ENCODE assay signal across 10 mouse cellular contexts in genomic region chr5:107079920-107080319, GRCm38 (mm10).
DNase-seq lines count a peak whose midpoint lies in the region; ATAC-seq and TF ChIP-seq lines count a peak whose summit lies in the region.
"Had no signal": no experiment of that assay in that cellular context is flagged by ENCODE, and none has a peak within 500 bp of the region (broad histone marks: within the 10 kb centered on the region; RNA-seq: fewer than 3 reads in every experiment).

No protein-coding gene starts in this region.

- no peaks in the 10 kb centered on the region for H3K27me3 ChIP-seq in lung, embryonic 15.5 days
- no peaks in the 10 kb centered on the region for H3K27me3 ChIP-seq in Patski
- H3K27me3 ChIP-seq in limb, embryonic 10.5 days (ENCODE audit: low read depth, poor library complexity, severe bottlenecking), result no peaks in the 10 kb centered on the region
- no peaks in the 10 kb centered on the region; the same call in 1 of the 2 replicates for H3K27me3 ChIP-seq in forebrain, embryonic 10.5 days (ENCODE audit: poor library complexity, severe bottlenecking)

- H3K9ac ChIP-seq in lung, embryonic 15.5 days, result no peak overlapping the region
- H3K9ac ChIP-seq: hindbrain, embryonic 14.5 days had no signal

- H3K4me2 ChIP-seq in lung, embryonic 15.5 days, result no peak overlapping the region
- H3K4me2 ChIP-seq: hindbrain, embryonic 14.5 days had no signal

- peaks cover 38% of the 10 kb centered on the region for H3K4me1 ChIP-seq in lung, embryonic 15.5 days
- peaks cover 26% of the 10 kb centered on the region for H3K4me1 ChIP-seq in limb, embryonic 10.5 days
- H3K4me1 ChIP-seq in forebrain, embryonic 10.5 days, result peaks cover 23% of the 10 kb centered on the region

- peak overlapping the region; percentile 76 for H3K27ac ChIP-seq in lung, embryonic 15.5 days
- H3K27ac ChIP-seq in limb, embryonic 10.5 days, result peak overlapping the region; percentile 16; the same call in 1 of the 2 replicates
- no peak overlapping the region for H3K27ac ChIP-seq in forebrain, embryonic 10.5 days
- H3K27ac ChIP-seq: hindbrain, embryonic 14.5 days had no signal

- no peak for ATAC-seq in lung, embryonic 15.5 days (ENCODE audit: borderline replicate concordance, extremely low read depth, low FRiP score, low TSS enrichment)
- no peak for ATAC-seq in Patski

- in situ Hi-C loops in Patski (cut with MboI; ENCODE audit: low pct_unique_long_range_greater_than_20kb), result no loop called here

- TF ChIP-seq CTCF in Patski (IDR thresholded peaks at IDR 0.05), result no peak

- 46% methylated on average over 8 of the region's 8 CpGs for WGBS in lung, embryonic 15.5 days
- WGBS in limb, embryonic 10.5 days, result 58% methylated on average over 8 of the region's 8 CpGs
- WGBS in forebrain, embryonic 10.5 days, result 69% methylated on average over 8 of the region's 8 CpGs

- no peak overlapping the region for H3K4me3 ChIP-seq in lung, embryonic 15.5 days
- H3K4me3 ChIP-seq in limb, embryonic 10.5 days, result no peak overlapping the region
- no peak overlapping the region for H3K4me3 ChIP-seq in forebrain, embryonic 10.5 days

- CTCF ChIA-PET in Patski (lab: Charles Lee), result interaction anchor here (0.8 to 1.0 kb wide), 2 partner anchors 189 to 208 kb away, joined by 3 read pairs; no protein-coding TSS in a partner anchor

- no peak for DNase-seq in lung, postnatal 14 days
- DNase-seq in Patski (ENCODE audit: low read depth, low spot score), result peak; percentile 31
- DNase-seq in limb, embryonic 10.5 days (ENCODE audit: low spot score), result no peak
- DNase-seq in thymus, postnatal 25 days, result peak; percentile 40
- DNase-seq in frontal cortex, postnatal 10 days (ENCODE audit: low spot score in 2 of 2), result no peak
- DNase-seq in forebrain, embryonic 10.5 days (ENCODE audit: extremely low spot score, low spot score), result no peak
- DNase-seq: cerebellum, adult 9-11 months; left cerebral cortex, postnatal 4 days had no signal

- no peaks in the 10 kb centered on the region for H3K9me3 ChIP-seq in lung, embryonic 15.5 days
- no peaks in the 10 kb centered on the region for H3K9me3 ChIP-seq in limb, embryonic 10.5 days (replicated peaks)
- H3K9me3 ChIP-seq in forebrain, embryonic 10.5 days, result no peaks in the 10 kb centered on the region

- POLR2A ChIA-PET in Patski (lab: Charles Lee), result interaction anchor here (0.6 to 1.3 kb wide), 2 partner anchors 9 to 209 kb away, joined by 3 read pairs; no protein-coding TSS in a partner anchor

- no peaks in the 10 kb centered on the region for H3K36me3 ChIP-seq in lung, embryonic 15.5 days
- no peaks in the 10 kb centered on the region for H3K36me3 ChIP-seq in limb, embryonic 10.5 days
- H3K36me3 ChIP-seq in forebrain, embryonic 10.5 days (replicated peaks), result no peaks in the 10 kb centered on the region

Comparison
In these comparisons a context has a peak if more than half of its experiments do, and no peak if none do; other contexts are left out.
1. DNase-seq: peak in Patski (single experiment) and thymus, postnatal 25 days (single experiment); none in lung, postnatal 14 days (single experiment), limb, embryonic 10.5 days (single experiment), frontal cortex, postnatal 10 days (0 of 2) and forebrain, embryonic 10.5 days (single experiment).